Mouse (Mus musculus) neutrophil, adult 5-6 weeks (primary cell): ENCODE results near the gene Spint2. TPM values are rescaled to one million over a fixed set of nuclear protein-coding genes. Genes with fewer than 3 reads are reported as not detected.
A peak's percentile ranks its signal among the peaks of the same experiment; 100 is the strongest.

Experiments
- ATAC-seq: fragments of 151-379, 151-347 bp; 2 replicates; pipeline ENCODE4 v1.8.0; 2017; ENCODE audit warnings: mild to moderate bottlenecking, moderate TSS enrichment; ENCODE audit not compliant: insufficient number of reproducible peaks, poor library complexity, low FRiP score, severe bottlenecking; ENCODE audit errors: extremely low read depth
- total RNA-seq: library from RNA; stranded (forward); fragments of 200-1000 nt; gene quantifications from 2 replicates; pipeline ENCODE4 v1.2.3, GENCODE M21; 2017

The Spint2 gene
- total RNA-seq, 1 experiment from 2014 or later = 14.3 TPM

DNA sequence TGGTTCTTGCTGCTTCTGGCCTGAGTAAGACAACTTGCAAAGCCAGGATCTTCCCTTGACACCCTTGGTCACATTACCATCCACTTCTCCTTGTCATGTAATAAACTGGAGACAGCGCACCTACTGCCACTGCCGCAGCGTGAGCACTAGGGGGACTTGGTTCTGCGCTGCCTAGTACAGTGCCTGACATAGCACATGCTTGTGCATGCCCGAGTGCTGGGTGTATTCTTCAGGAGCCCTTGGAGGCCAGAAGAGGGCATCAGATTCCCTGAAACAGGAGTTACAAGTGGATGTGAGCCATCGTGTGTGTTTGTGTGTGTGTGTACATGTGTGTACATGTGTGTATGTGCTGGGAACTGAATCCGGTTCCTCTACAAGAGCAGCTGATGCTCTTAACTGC is 5.8 kb upstream of the Spint2 start:
- no peak for ATAC-seq

- no peak for ATAC-seq
These were observed 2.8 kb upstream of the Spint2 start for GRCm38 (mm10) chr7:29284523-29284922.

- no peak for ATAC-seq
These were observed 2.2 kb upstream of the Spint2 start for GRCm38 (mm10) chr7:29283876-29284275.

DNA sequence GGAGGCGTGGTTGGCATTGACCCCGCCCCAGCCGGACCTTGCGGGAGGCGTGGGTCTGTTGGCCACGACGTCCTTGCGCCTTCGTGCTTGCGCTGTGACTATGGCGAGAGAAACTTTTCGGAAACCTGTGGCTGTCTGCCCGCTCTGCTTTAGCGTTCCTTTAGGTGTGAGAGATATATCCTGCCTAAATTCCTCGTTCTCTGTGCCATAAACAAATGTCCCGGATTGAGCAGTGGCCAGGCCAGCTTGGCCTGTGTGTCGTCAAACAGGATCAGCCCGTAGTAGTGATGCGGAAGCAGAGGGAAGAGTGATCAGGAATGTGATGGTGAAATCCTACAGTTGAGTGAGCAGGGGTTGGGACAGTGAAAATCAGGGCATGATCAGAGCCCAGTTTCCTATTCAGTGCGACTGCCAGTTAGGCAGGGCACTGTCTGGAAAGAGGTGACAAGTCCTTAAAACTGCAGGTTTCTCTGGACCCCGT is 402 bp upstream of the Spint2 start:
- no peak for ATAC-seq

- ATAC-seq = no peak
These were observed 911 bp downstream of the Spint2 start for GRCm38 (mm10) chr7:29280801-29281200.

DNA sequence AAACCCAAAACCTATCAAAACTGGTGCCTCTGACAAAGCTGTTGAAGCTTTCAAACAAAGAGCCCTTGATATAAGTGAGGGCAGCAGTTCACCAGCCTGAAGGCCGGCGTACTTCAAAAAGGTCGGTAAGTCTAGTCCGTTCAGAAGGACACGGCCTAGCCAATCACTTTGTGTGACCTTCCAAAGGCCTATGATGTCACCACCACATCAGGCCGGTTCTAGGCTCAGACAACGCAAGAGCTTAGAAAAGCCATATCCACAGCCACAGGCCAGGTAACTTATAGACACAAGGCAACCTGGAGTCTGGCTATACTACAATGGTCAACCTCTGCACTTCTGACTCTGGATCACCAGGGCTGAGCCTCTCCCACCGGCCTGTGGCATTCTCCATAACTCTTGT is 1.8 kb downstream of the Spint2 start:
- no peak for ATAC-seq

GRCm38 (mm10) chr7:29279261-29279660 is 2.5 kb downstream of the Spint2 start:
- ATAC-seq = no peak

- no peak for ATAC-seq
These were observed 4.2 kb downstream of the Spint2 start for GRCm38 (mm10) chr7:29277510-29277909.

DNA sequence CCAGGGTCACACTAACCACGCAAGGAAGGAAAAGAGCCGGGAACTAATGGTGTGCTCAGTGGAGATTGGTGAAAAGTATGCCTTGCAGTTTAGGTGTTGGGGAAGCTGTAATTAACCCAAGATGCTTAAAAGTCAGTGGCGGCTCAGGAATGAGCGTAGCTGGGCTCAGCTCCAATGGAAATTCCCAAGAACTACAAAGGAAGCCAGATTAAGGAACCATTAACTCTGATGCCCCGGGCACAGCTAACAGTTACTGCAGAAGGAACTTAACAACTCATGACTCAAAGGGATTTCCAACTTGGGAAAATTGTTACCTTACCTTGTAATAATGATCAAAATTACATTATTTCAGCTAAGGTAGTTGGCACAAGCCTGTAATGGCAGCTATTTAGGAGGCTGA is 5.0 kb downstream of the Spint2 start:
- ATAC-seq = no peak

DNA sequence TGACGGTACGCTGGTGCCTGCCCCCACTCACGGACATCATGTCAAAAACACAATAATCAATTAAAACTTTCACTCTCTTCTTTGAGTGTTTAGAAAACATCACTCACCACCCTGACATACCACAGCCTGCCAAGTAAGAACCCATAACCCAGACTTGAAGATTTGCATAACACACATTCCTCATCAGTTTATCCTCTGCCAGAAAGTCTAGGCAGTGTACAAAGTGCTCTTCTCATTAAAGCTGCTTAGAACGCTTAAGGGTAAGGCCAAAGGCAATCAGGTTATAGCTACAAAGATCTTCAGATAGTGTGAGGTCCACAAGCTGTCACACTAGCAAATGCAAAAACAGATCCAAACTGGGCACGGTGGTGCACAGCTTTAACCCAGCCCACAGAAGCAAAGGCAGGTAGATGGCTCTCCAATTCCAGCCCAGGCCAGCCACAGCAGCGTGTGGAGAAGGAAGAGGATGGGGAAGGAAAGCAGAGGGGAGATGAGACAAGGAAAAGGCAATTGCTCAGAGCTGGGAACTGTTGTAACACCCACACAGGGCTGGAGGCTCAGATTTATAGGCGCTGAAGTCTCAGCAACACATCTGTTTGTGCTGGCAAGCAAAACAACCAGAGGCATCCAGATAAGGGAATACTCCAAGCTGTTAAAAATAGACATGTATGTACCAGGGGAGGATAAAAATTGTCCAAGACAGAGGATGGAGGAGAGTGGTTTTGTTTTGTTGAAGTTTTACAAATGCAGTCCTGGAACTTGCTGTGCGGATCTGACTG is 9.8 kb downstream of the Spint2 start:
- ATAC-seq = 0 out of 2 replicates have a peak, but pooled peaks have one; percentile 9

DNA sequence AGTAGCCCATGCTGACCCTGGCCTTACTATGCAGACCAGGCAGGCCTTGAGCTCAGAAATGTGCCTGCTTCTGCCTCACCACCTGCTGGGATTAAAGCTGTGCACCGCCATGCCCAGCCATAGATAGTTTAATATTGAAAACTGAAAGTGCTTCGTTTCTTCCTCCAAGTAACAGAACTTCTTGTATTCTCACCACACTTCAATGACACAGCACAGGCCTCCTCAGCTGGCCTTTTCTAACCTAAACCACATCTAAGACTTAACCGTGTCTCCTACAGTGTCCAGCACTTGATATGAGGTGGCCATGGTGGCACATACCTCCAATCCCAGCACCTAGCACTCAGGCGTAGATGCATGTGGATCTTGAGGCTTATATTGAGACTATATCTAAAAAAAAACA is 11.3 kb downstream of the Spint2 start:
- ATAC-seq = no peak

- ATAC-seq = no peak
These were observed 14.8 kb downstream of the Spint2 start for GRCm38 (mm10) chr7:29266931-29267330.

- ATAC-seq = no peak
These were observed 16.1 kb downstream of the Spint2 start for GRCm38 (mm10) chr7:29265636-29266035.

DNA sequence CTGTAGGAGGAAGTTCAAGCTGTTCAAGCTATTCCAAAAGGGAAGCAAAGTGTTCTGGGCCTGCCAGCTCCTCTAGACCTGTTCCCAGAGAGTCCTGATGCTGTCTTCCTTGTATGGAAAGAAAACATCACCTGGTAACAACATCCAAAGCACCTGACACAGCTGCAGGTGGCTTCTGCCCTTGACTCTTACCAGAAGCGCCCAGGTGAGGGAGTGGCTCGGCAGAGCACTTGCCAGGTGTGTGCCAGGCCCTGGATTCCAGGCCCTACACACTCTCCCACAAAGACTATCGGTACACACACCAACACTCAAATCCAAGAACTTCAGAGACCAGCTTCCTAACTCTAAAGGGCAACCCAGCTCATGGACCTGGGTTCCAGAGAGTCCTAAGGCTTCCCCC is 17.9 kb downstream of the Spint2 start:
- ATAC-seq = no peak

DNA sequence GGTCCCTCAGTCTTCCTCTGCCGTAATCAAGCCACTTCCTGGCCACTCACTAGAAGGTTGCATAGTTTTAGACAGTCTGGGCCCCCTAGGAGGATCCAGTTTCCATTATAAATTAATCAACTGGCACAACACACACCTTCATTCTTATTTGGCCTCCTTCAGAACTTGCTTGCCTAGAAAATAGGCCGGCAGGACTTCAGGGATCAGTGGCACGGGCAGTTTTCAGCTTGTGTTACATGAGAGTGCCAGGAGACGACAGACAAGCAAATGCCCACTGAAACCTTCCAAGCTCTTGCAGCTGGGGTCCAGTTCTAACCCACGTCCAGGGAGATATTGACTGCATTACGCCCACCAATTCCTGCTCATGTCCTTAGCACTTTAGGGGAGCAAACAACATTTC is 19.6 kb downstream of the Spint2 start:
- ATAC-seq = no peak

DNA sequence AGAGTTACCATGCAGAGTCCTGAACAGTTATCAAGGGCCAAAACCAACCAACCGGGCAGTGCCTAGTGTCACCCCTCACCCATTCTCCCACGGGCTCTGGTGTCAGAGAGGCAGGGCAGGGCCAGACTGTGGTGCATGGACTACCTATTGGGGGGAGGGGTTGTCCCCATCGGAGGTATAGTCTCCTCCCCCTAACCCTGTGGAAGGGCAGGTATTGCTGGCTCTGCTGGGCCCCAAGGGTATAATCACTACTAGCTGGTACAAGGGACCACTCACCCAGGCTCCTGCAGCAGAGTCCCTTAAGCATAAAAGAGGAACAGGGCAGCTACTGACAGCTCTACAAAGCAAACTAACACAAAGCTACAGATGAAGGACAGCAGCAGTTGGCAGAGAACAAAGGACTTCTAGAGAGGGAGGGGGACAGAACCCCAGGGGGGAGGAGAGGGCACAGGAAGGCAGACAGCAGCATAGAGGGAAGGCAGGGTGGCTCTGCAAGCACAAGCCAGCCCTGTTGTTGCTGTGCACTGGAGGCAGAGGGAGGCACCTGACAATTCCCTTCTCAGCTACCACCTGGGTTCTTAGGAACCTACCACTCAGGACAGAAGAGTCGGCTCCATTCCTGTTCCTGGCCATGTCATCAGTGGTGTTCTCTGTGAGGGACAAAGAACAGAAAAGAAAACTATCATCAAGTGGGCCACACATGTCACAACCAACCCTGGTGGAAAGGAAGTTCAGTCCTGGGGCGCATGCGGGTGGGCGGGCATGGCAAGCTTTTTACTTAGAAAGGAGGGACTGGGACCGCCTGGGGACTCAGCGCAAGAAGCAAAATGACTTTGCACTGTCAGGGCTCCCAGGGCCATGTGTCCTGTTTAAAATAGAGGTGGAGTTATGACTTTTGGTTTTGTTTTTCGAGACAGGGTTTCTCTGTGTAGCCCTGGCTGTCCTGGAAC is 21.7 kb downstream of the Spint2 start:
- no peak for ATAC-seq

DNA sequence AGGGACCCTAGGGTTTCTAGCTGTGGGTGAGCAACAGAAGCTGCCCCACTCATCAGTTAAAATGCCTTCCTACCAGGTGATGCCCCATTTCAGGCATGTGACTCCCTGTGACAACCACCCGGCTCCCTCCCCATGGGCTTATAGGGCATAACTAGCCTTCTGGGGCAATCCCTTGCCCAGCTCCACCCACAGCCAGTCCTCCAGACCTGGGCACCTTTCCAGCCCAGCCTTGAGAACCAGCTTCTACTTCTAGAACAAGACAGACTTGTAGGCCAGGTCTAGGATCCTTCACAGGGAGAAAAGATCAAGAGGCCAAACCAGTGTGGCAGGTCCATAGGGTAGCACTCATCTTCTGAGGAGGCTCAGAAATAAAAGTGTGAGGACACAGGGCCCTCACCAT is 24.3 kb downstream of the Spint2 start:
- no peak for ATAC-seq

- ATAC-seq = no peak
These were observed 25.8 kb downstream of the Spint2 start for GRCm38 (mm10) chr7:29255875-29256274.

GRCm38 (mm10) chr7:29253842-29254241 is 27.9 kb downstream of the Spint2 start:
- ATAC-seq = no peak

DNA sequence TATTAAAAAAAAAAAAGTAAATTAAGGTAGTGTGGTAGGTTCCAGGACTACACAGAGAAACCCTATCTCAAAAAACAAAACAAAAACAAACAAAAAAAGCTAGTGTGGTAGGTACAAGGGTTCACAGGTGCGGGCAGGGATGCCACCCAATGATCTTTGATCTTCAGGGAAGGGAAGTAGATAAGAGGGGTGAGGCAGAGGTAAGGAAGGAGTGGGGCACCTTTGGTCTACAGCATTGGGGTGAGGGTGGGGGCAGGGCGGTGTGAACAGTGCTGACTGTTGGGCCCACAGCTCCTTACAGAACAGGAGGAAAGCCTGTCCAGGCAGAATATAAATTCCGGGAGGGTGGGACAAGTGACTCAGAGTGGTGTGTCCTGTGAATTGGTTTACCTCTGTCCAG is 30.5 kb downstream of the Spint2 start:
- ATAC-seq = no peak
